Mouse (Mus musculus): ENCODE measurements around the gene OR5BS1P. TPM values are rescaled to one million over a fixed set of nuclear protein-coding genes. Genes with fewer than 3 reads are reported as not detected.
A peak's percentile ranks its signal among the peaks of the same experiment; 100 is the strongest.

Gene OR5BS1P
- total RNA-seq, 1 experiment, result not detected

DNA sequence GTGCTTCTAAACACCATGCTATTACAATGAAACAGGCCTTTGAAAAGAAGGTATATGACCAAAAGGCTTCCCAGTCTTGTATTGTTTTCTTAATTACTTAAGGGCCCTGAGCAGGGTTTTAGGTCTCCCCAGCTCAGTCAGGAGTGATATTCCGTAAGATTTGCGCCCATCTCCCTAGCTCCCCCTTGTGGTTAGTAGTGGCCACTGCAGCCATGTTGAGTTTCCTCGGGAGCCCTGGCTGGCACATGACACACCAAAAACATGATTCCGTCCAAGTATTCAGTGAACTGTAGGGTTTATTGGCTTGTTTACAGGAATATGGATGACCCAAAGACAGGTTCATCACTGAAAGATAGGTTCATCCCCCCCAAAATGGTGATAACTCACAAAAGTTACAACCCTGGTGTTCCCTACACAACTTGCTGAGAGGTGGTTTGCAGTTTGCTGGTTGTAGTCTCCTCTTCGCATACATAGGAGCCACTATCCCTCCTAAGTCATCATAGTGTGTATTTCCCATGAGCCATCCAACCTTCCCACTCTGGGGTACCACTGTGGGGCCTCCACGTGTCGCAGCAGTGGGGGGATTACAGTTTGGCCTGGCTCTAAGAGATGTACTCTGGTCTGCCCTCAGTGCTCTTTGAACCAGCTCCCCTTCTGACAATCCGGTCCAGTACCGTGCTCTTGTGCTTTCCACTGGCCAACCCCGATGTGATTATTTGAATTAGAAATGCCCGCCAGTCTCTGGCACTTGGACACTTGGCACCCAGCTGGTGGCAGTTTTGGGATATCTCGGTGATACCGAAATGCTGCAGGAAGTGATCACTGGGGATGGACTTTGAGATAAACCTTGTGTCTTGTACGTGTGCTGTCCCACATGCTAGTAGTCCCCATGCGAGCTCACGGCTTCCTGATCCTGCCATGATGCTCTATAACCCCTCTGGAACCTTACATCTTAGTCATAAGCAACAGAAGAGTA lies 48.0 kb downstream of the OR5BS1P start:
- Histone ChIP-seq H3K4me1 (ENCODE audit: control insufficient read depth in 2 of 2, insufficient read depth in 2 of 2, low read length in 2 of 2, poor library complexity in 1 of 2) (no peaks in the 10 kb centered on the region; a peak in 1 of 4 replicates), H3K4me3 (ENCODE audit: insufficient read depth in 1 of 2, low read depth in 1 of 2, low read length in 2 of 2, poor library complexity in 1 of 2, severe bottlenecking in 1 of 2) (no peak overlapping the region), H3K36me3 (ENCODE audit: control insufficient read depth, insufficient read depth, low read length, poor library complexity, severe bottlenecking) (peaks cover 35% of the 10 kb centered on the region), H3K27ac (ENCODE audit: insufficient read depth, low read depth, low read length, poor library complexity, severe bottlenecking) (peak overlapping the region; percentile 3; the same call in 1 of the 2 replicates), H3K9ac (ENCODE audit: insufficient read depth, low read depth, low read length, poor library complexity, severe bottlenecking) (no peak overlapping the region), H3K9me3 (ENCODE audit: control insufficient read depth, insufficient read depth, low read depth, low read length) (no peaks in the 10 kb centered on the region)
- DNase-seq (ENCODE audit: low read depth, low spot score), result peak; percentile 63
- no peak for TF ChIP-seq MAFK (IDR thresholded peaks at IDR 0.05; ENCODE audit: insufficient read depth, low read depth, low read length)
- no peak for TF ChIP-seq HCFC1 (IDR thresholded peaks at IDR 0.05; ENCODE audit: borderline replicate concordance, insufficient read depth, low read length)
- no peak for TF ChIP-seq CHD2 (IDR thresholded peaks at IDR 0.05; ENCODE audit: low read depth, low read length)
- TF ChIP-seq ZC3H11A (IDR thresholded peaks at IDR 0.05; ENCODE audit: borderline replicate concordance, low read depth, low read length), result no peak
- no peak for TF ChIP-seq ZNF384 (IDR thresholded peaks at IDR 0.05; ENCODE audit: low read depth, low read length)
- in situ Hi-C loops (cut with MboI; ENCODE audit: low sequenced_read_pairs in 2 of 2, unreplicated experiment in 2 of 2), result no loop called here

DNA sequence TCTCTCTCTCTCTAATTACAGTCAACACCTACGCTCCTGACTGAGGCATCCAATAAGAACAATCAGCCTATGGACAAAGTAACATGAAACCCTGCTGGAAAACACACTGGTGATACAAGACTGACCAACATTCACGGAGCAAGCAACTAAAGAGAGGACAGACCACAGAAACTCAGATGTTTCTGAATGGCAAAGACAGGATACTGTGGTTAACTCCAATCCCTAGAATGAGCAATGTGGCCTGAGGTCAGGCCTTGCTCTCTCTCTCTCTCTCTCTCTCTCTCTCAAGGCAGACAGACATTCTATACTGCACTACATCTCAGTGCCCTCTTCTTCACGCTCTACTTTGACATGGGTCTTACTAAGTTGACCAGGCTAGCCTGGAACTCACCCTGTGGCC lies 51.5 kb downstream of the OR5BS1P start:
- Histone ChIP-seq H3K9me3 (ENCODE audit: control insufficient read depth, insufficient read depth, low read depth, low read length) (no peaks in the 10 kb centered on the region), H3K36me3 (ENCODE audit: control insufficient read depth, insufficient read depth, low read length, poor library complexity, severe bottlenecking) (peaks cover 57% of the 10 kb centered on the region), H3K27ac (ENCODE audit: insufficient read depth, low read depth, low read length, poor library complexity, severe bottlenecking) (no peak overlapping the region), H3K4me1 (ENCODE audit: control insufficient read depth in 2 of 2, insufficient read depth in 2 of 2, low read length in 2 of 2, poor library complexity in 1 of 2) (peaks cover 3 to 5% of the 10 kb centered on the region in 2 experiments; a peak in 3 of 4 replicates), H3K9ac (ENCODE audit: insufficient read depth, low read depth, low read length, poor library complexity, severe bottlenecking) (no peak overlapping the region), H3K4me3 (ENCODE audit: insufficient read depth in 1 of 2, low read depth in 1 of 2, low read length in 2 of 2, poor library complexity in 1 of 2, severe bottlenecking in 1 of 2) (no peak overlapping the region)
- in situ Hi-C loops (cut with MboI; ENCODE audit: low sequenced_read_pairs in 2 of 2, unreplicated experiment in 2 of 2), result no loop called here
- DNase-seq (ENCODE audit: low read depth, low spot score), result no peak
- TF ChIP-seq HCFC1 (IDR thresholded peaks at IDR 0.05; ENCODE audit: borderline replicate concordance, insufficient read depth, low read length) (no peak), ZC3H11A (IDR thresholded peaks at IDR 0.05; ENCODE audit: borderline replicate concordance, low read depth, low read length) (no peak), MAFK (IDR thresholded peaks at IDR 0.05; ENCODE audit: insufficient read depth, low read depth, low read length) (no peak), ZNF384 (IDR thresholded peaks at IDR 0.05; ENCODE audit: low read depth, low read length) (no peak)

DNA sequence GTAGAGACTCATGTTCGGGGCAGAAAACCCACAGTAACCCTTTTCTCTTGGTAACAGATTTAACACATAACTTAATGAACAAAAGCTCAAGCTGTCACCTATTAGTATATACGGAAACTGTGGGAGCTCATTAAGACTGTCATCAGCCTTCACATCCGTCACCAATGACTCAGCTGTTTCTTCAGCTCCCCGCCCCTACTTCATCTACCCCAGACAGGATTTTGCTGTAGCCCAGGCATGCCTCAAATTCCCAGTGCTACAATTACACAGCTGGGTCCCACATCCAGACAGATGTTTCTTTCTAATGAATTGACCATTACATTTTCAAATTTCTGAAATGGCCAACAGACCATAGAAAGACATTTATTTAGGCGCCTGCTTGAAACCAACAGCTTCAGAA lies 56.4 kb downstream of the OR5BS1P start:
- Histone ChIP-seq H3K36me3 (ENCODE audit: control insufficient read depth, insufficient read depth, low read length, poor library complexity, severe bottlenecking) (peaks cover 70% of the 10 kb centered on the region), H3K27ac (ENCODE audit: insufficient read depth, low read depth, low read length, poor library complexity, severe bottlenecking) (peak overlapping the region; percentile 6; the same call in 1 of the 2 replicates), H3K9me3 (ENCODE audit: control insufficient read depth, insufficient read depth, low read depth, low read length) (no peaks in the 10 kb centered on the region), H3K9ac (ENCODE audit: insufficient read depth, low read depth, low read length, poor library complexity, severe bottlenecking) (no peak overlapping the region), H3K4me3 (ENCODE audit: insufficient read depth in 1 of 2, low read depth in 1 of 2, low read length in 2 of 2, poor library complexity in 1 of 2, severe bottlenecking in 1 of 2) (no peak overlapping the region), H3K4me1 (ENCODE audit: control insufficient read depth in 2 of 2, insufficient read depth in 2 of 2, low read length in 2 of 2, poor library complexity in 1 of 2) (peaks cover 4 to 8% of the 10 kb centered on the region in 2 experiments)
- no peak for DNase-seq (ENCODE audit: low read depth, low spot score)
- in situ Hi-C loops (cut with MboI; ENCODE audit: low sequenced_read_pairs in 2 of 2, unreplicated experiment in 2 of 2), result no loop called here
- TF ChIP-seq MAFK (IDR thresholded peaks at IDR 0.05; ENCODE audit: insufficient read depth, low read depth, low read length), result peak; percentile 92
- TF ChIP-seq CHD2 (IDR thresholded peaks at IDR 0.05; ENCODE audit: low read depth, low read length), result no peak

DNA sequence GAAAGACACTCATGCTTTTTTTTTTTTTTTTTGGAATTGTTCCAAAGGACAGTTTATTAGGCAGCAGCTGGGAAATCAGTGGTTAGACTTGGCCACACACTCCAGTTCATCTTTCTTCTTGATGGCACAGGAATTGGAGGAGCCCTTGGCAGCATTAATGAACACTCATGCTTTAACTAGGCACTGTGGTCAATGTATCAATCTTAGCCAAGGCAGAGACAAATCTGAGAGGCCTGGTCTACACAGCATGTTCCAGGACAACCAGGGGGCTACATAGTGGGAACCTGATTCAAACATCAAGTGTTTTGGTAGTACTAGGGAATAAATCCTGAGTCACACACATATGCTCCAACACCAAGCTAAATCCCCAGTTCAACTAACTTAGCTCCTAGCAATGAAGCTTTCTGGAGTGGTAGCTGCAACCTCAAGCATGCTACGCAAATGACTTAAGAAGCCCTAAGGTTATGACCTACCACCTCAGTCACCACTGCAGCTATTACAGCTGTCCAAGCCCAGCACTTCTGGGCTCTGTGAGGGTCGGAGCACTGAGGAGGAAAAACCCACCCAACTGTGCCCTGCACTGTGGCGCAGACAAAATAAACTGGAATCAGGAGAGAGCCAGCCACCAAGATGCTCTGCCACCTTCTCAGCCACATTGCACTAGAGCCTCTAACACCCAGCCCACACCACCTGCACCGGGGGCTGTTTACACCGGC lies 57.5 kb downstream of the OR5BS1P start:
- H3K9ac ChIP-seq (ENCODE audit: insufficient read depth, low read depth, low read length, poor library complexity, severe bottlenecking), result no peak overlapping the region; the same call in 1 of the 2 replicates
- peaks cover 67% of the 10 kb centered on the region for H3K36me3 ChIP-seq (ENCODE audit: control insufficient read depth, insufficient read depth, low read length, poor library complexity, severe bottlenecking)
- DNase-seq (ENCODE audit: low read depth, low spot score), result no peak
- H3K4me1 ChIP-seq (ENCODE audit: control insufficient read depth in 2 of 2, insufficient read depth in 2 of 2, low read length in 2 of 2, poor library complexity in 1 of 2), result peaks cover 4 to 9% of the 10 kb centered on the region in 2 experiments
- in situ Hi-C loops (cut with MboI; ENCODE audit: low sequenced_read_pairs in 2 of 2, unreplicated experiment in 2 of 2), result no loop called here
- TF ChIP-seq HCFC1 (IDR thresholded peaks at IDR 0.05; ENCODE audit: borderline replicate concordance, insufficient read depth, low read length), result no peak
- no peak for TF ChIP-seq CHD2 (IDR thresholded peaks at IDR 0.05; ENCODE audit: low read depth, low read length)
- H3K27ac ChIP-seq (ENCODE audit: insufficient read depth, low read depth, low read length, poor library complexity, severe bottlenecking), result no peak overlapping the region; the same call in 1 of the 2 replicates
- no peak overlapping the region for H3K4me3 ChIP-seq (ENCODE audit: insufficient read depth in 1 of 2, low read depth in 1 of 2, low read length in 2 of 2, poor library complexity in 1 of 2, severe bottlenecking in 1 of 2)
- H3K9me3 ChIP-seq (ENCODE audit: control insufficient read depth, insufficient read depth, low read depth, low read length), result no peaks in the 10 kb centered on the region

All from ES-E14 (cell line).